Mouse (Mus musculus) activated CD4-positive, CD25-positive, alpha-beta regulatory T cell, adult 4 months (primary cell): ENCODE results near the gene Gramd4. TPM values are rescaled to one million over a fixed set of nuclear protein-coding genes. Genes with fewer than 3 reads are reported as not detected.
A peak's percentile ranks its signal among the peaks of the same experiment; 100 is the strongest.
"Not testable (repeated sequence)": the region's sequence is repeated elsewhere in the genome, so short reads cannot be mapped to it uniquely, and the experiment has no call there.

Experiments
- ATAC-seq: one replicate; pipeline ENCODE4 v1.8.0; 2017
- polyA plus RNA-seq, 2 experiments: library from polyadenylated mRNA; unstranded; fragments of 100-300 nt; shearing (Covaris generic); gene quantifications; one replicate each; pipeline ENCODE4 v1.2.1; 2017

Gene Gramd4
- polyA plus RNA-seq, 2 experiments from 2014 or later = 20.5 to 22.7 TPM

- no peak for ATAC-seq
Measured at GRCm38 (mm10) chr15:86091201-86091997, 33.9 kb downstream of the Gramd4 start.

- ATAC-seq = no peak
Measured at GRCm38 (mm10) chr15:86091998-86092670, 34.6 kb downstream of the Gramd4 start.

- no peak for ATAC-seq
Measured at GRCm38 (mm10) chr15:86093236-86093635, 35.7 kb downstream of the Gramd4 start.

- peak; percentile 87 for ATAC-seq
Measured at GRCm38 (mm10) chr15:86094324-86095121, 37.0 kb downstream of the Gramd4 start.

GRCm38 (mm10) chr15:86095722-86096603 is 38.5 kb downstream of the Gramd4 start:
- ATAC-seq = no peak

GRCm38 (mm10) chr15:86096604-86097020 is 39.1 kb downstream of the Gramd4 start:
- not testable (repeated sequence) for ATAC-seq

- ATAC-seq = no peak
Measured at GRCm38 (mm10) chr15:86097871-86098270, 40.4 kb downstream of the Gramd4 start.

GRCm38 (mm10) chr15:86101585-86101984 is 44.1 kb downstream of the Gramd4 start:
- no peak for ATAC-seq

GRCm38 (mm10) chr15:86102308-86102707 is 44.8 kb downstream of the Gramd4 start:
- ATAC-seq = no peak

- no peak for ATAC-seq
Measured at GRCm38 (mm10) chr15:86104401-86105344, 47.2 kb downstream of the Gramd4 start.

GRCm38 (mm10) chr15:86105345-86105697 is 47.8 kb downstream of the Gramd4 start:
- ATAC-seq = no peak

GRCm38 (mm10) chr15:86105751-86106150 is 48.3 kb downstream of the Gramd4 start:
- ATAC-seq = no peak

GRCm38 (mm10) chr15:86107831-86108471 is 50.5 kb downstream of the Gramd4 start:
- ATAC-seq = no peak

- ATAC-seq = no peak
Measured at GRCm38 (mm10) chr15:86109245-86109644, 51.8 kb downstream of the Gramd4 start.

- ATAC-seq = no peak
Measured at GRCm38 (mm10) chr15:86109650-86110211, 52.2 kb downstream of the Gramd4 start.

GRCm38 (mm10) chr15:86110361-86111103 is 53.0 kb downstream of the Gramd4 start:
- ATAC-seq = no peak

- no peak for ATAC-seq
Measured at GRCm38 (mm10) chr15:86112707-86113341, 55.3 kb downstream of the Gramd4 start.

GRCm38 (mm10) chr15:86113342-86113710 is 55.8 kb downstream of the Gramd4 start:
- peak; percentile 26 for ATAC-seq

GRCm38 (mm10) chr15:86116421-86116820 is 58.9 kb downstream of the Gramd4 start:
- ATAC-seq = no peak
